Comparison of ENCODE assay signal across 16 mouse cellular contexts in genomic region chr1:138686746-138687145, GRCm38 (mm10).
DNase-seq lines count a peak whose midpoint lies in the region; ATAC-seq lines count a peak whose summit lies in the region.
"Had no signal": no experiment of that assay in that cellular context is flagged by ENCODE, and none has a peak within 500 bp of the region (broad histone marks: within the 10 kb centered on the region; RNA-seq: fewer than 3 reads in every experiment).

No protein-coding gene starts in this region.

- no peak for ATAC-seq in kidney, embryonic 16.5 days (ENCODE audit: low FRiP score, low TSS enrichment)
- ATAC-seq in granulocyte monocyte progenitor cell, adult 5-6 weeks (replicated peaks; ENCODE audit: poor library complexity, severe bottlenecking), result no peak
- ATAC-seq: forebrain, postnatal 0 days; hindbrain, embryonic 16.5 days had no signal

- no peak overlapping the region for H3K4me3 ChIP-seq in kidney, embryonic 16.5 days (ENCODE audit: low read length)

- no peak overlapping the region for H3K9ac ChIP-seq in kidney, embryonic 16.5 days (replicated peaks; ENCODE audit: low read length)
- H3K9ac ChIP-seq: forebrain, postnatal 0 days had no signal

- H3K4me1 ChIP-seq in kidney, embryonic 16.5 days (ENCODE audit: insufficient read depth, low read length), result 0 out of 2 replicates have a peak, but pooled peaks cover 6% of the 10 kb centered on the region

- H3K9me3 ChIP-seq in kidney, embryonic 16.5 days (ENCODE audit: low read length), result no peaks in the 10 kb centered on the region
- H3K9me3 ChIP-seq: G1E had no signal

- H3K27me3 ChIP-seq in kidney, embryonic 16.5 days (ENCODE audit: insufficient read depth, low read length), result no peaks in the 10 kb centered on the region

- 70% methylated on average over 5 of the region's 5 CpGs for WGBS in kidney, embryonic 16.5 days

- no peak overlapping the region for H3K27ac ChIP-seq in kidney, embryonic 16.5 days (ENCODE audit: low read length)

- no peaks in the 10 kb centered on the region for H3K36me3 ChIP-seq in kidney, embryonic 16.5 days (ENCODE audit: insufficient read depth, low read length)
- H3K36me3 ChIP-seq: G1E had no signal

- DNase-seq in kidney, adult 11 months, result peak; percentile 26
- DNase-seq in right cerebral cortex, postnatal 10 days (ENCODE audit: low spot score in 2 of 2), result peak; percentile 21 to 23
- no peak for DNase-seq in right cerebral cortex, adult 2 months (ENCODE audit: low spot score in 2 of 2)
- peak; percentile 38 to 60 for DNase-seq in kidney, adult 8-10 months
- no peak for DNase-seq in gastrocnemius, adult 8-10 months (ENCODE audit: low spot score in 2 of 2)
- DNase-seq: cerebellum, adult 2 months; embryo, embryonic 11 days; forebrain, postnatal 0 days; heart, adult 11 months; liver; thymus, postnatal 36 days had no signal

- H3K4me2 ChIP-seq in kidney, embryonic 16.5 days (replicated peaks; ENCODE audit: low read depth, low read length), result no peak overlapping the region
- H3K4me2 ChIP-seq: midbrain, embryonic 11.5 days had no signal

Comparison
In these comparisons a context has a peak if more than half of its experiments do, and no peak if none do; other contexts are left out.
1. DNase-seq: peak in kidney, adult 11 months (single experiment), right cerebral cortex, postnatal 10 days (2 of 2) and kidney, adult 8-10 months (2 of 2); none in right cerebral cortex, adult 2 months (0 of 2) and gastrocnemius, adult 8-10 months (0 of 2).